Comparison of ENCODE assay signal across 20 mouse cellular contexts in the genomic region with DNA sequence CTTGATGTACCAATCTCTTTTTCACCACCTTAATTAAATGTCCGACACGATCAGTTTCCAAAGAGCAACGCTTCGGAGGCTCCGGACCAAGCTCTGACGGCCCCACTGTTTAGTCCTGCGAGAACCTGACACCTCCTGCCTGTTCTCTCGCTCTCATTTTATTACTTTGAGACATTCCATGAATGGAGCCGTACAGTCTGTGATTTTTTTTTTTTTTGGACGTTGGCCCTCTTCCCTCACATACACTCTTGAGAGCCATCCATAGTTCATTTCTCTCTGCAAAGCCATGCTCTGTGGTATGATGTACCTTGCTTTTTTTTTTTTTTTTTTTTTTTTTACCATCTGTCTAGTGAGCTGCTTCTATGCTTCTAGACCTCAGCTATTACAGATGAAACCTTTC.
DNase-seq lines count a peak whose midpoint lies in the region; ATAC-seq lines count a peak whose summit lies in the region.
"Had no signal": no experiment of that assay in that cellular context is flagged by ENCODE, and none has a peak within 500 bp of the region (broad histone marks: within the 10 kb centered on the region; RNA-seq: fewer than 3 reads in every experiment).

No protein-coding gene starts in this region.

- no peak overlapping the region for H3K4me2 ChIP-seq in lung, embryonic 15.5 days
- H3K4me2 ChIP-seq in embryonic facial prominence, embryonic 13.5 days, result no peak overlapping the region
- no peak overlapping the region for H3K4me2 ChIP-seq in intestine, embryonic 16.5 days (ENCODE audit: low read depth, low read length)
- no peak overlapping the region for H3K4me2 ChIP-seq in stomach, embryonic 16.5 days (ENCODE audit: low read depth, low read length)

- H3K36me3 ChIP-seq in lung, embryonic 15.5 days, result no peaks in the 10 kb centered on the region
- H3K36me3 ChIP-seq in embryonic facial prominence, embryonic 13.5 days, result no peaks in the 10 kb centered on the region
- no peaks in the 10 kb centered on the region for H3K36me3 ChIP-seq in intestine, embryonic 16.5 days (ENCODE audit: control insufficient read depth, insufficient read depth, low read length)
- H3K36me3 ChIP-seq in stomach, embryonic 16.5 days (ENCODE audit: control insufficient read depth, insufficient read depth, low read length), result no peaks in the 10 kb centered on the region
- H3K36me3 ChIP-seq: G1E; midbrain, embryonic 10.5 days had no signal

- H3K9me3 ChIP-seq in lung, embryonic 15.5 days, result no peaks in the 10 kb centered on the region
- H3K9me3 ChIP-seq in embryonic facial prominence, embryonic 13.5 days, result no peaks in the 10 kb centered on the region; the same call in 1 of the 2 replicates
- no peaks in the 10 kb centered on the region for H3K9me3 ChIP-seq in intestine, embryonic 16.5 days (ENCODE audit: control insufficient read depth, low read length)
- H3K9me3 ChIP-seq in stomach, embryonic 16.5 days (replicated peaks; ENCODE audit: control insufficient read depth, low read length), result no peaks in the 10 kb centered on the region
- H3K9me3 ChIP-seq: midbrain, embryonic 10.5 days had no signal

- no peak overlapping the region for H3K9ac ChIP-seq in lung, embryonic 15.5 days
- H3K9ac ChIP-seq in embryonic facial prominence, embryonic 13.5 days, result no peak overlapping the region
- no peak overlapping the region for H3K9ac ChIP-seq in intestine, embryonic 16.5 days (ENCODE audit: low read depth, low read length)
- H3K9ac ChIP-seq in stomach, embryonic 16.5 days (ENCODE audit: low read length), result no peak overlapping the region
- H3K9ac ChIP-seq: forebrain, postnatal 0 days had no signal

- H3K4me1 ChIP-seq in lung, embryonic 15.5 days, result peaks cover 43% of the 10 kb centered on the region
- peaks cover 64% of the 10 kb centered on the region for H3K4me1 ChIP-seq in embryonic facial prominence, embryonic 13.5 days
- peaks cover 13% of the 10 kb centered on the region for H3K4me1 ChIP-seq in intestine, embryonic 16.5 days (ENCODE audit: control insufficient read depth, insufficient read depth, low read length)
- peaks cover 18% of the 10 kb centered on the region for H3K4me1 ChIP-seq in stomach, embryonic 16.5 days (ENCODE audit: control insufficient read depth, insufficient read depth, low read length)

- 44% methylated on average over 10 of the region's 10 CpGs for WGBS in lung, embryonic 15.5 days
- 53% methylated on average over 10 of the region's 10 CpGs for WGBS in embryonic facial prominence, embryonic 13.5 days
- 51% methylated on average over 10 of the region's 10 CpGs for WGBS in intestine, embryonic 16.5 days
- 56% methylated on average over 10 of the region's 10 CpGs for WGBS in stomach, embryonic 16.5 days

- ATAC-seq in lung, embryonic 15.5 days (ENCODE audit: borderline replicate concordance, extremely low read depth, low FRiP score, low TSS enrichment), result no peak
- no peak for ATAC-seq in embryonic facial prominence, embryonic 13.5 days (ENCODE audit: insufficient number of reproducible peaks, insufficient read depth, low FRiP score, low TSS enrichment, low read depth)
- 0 out of 2 replicates have a peak, but pooled peaks have one; percentile 27 for ATAC-seq in intestine, embryonic 16.5 days
- ATAC-seq in stomach, embryonic 16.5 days (ENCODE audit: insufficient read depth, low FRiP score), result peak; percentile 31; the same call in 1 of the 2 replicates
- ATAC-seq: forebrain, postnatal 0 days; hindbrain, embryonic 16.5 days had no signal

- no peak for DNase-seq in lung, postnatal 25 days (ENCODE audit: low spot score)
- no peak for DNase-seq in layer of hippocampus, adult 9-11 months
- DNase-seq in heart, adult 11 months, result no peak
- DNase-seq: adrenal gland, adult 8-10 months; cerebellum, adult 11 months; cerebellum, postnatal 25 days; forebrain, postnatal 0 days; heart, adult 18-20 months; heart, postnatal 4 days; kidney, postnatal 36 days; lung, postnatal 4 days; right cerebral cortex, postnatal 4 days; thymus, adult 2 months had no signal

- no peaks in the 10 kb centered on the region for H3K27me3 ChIP-seq in lung, embryonic 15.5 days
- no peaks in the 10 kb centered on the region for H3K27me3 ChIP-seq in embryonic facial prominence, embryonic 13.5 days
- no peaks in the 10 kb centered on the region for H3K27me3 ChIP-seq in intestine, embryonic 16.5 days (replicated peaks; ENCODE audit: control insufficient read depth, insufficient read depth, low read length)
- H3K27me3 ChIP-seq in stomach, embryonic 16.5 days (ENCODE audit: control insufficient read depth, insufficient read depth, low read length), result no peaks in the 10 kb centered on the region

- 0 out of 2 replicates have a peak overlapping the region, but pooled peaks have one; percentile 33 for H3K27ac ChIP-seq in lung, embryonic 15.5 days
- peak overlapping the region; percentile 97; the same call in 1 of the 2 replicates for H3K27ac ChIP-seq in embryonic facial prominence, embryonic 13.5 days
- no peak overlapping the region for H3K27ac ChIP-seq in intestine, embryonic 16.5 days (ENCODE audit: low read length)
- no peak overlapping the region for H3K27ac ChIP-seq in stomach, embryonic 16.5 days (ENCODE audit: low read length)
- H3K27ac ChIP-seq: midbrain, embryonic 10.5 days had no signal

- H3K4me3 ChIP-seq in lung, embryonic 15.5 days, result no peak overlapping the region
- no peak overlapping the region for H3K4me3 ChIP-seq in embryonic facial prominence, embryonic 13.5 days
- no peak overlapping the region for H3K4me3 ChIP-seq in intestine, embryonic 16.5 days (ENCODE audit: low read length)
- H3K4me3 ChIP-seq in stomach, embryonic 16.5 days (replicated peaks; ENCODE audit: low read length), result no peak overlapping the region
- H3K4me3 ChIP-seq: midbrain, embryonic 10.5 days had no signal

Comparison
In these comparisons a context has a peak if more than half of its experiments do, and no peak if none do; other contexts are left out.
1. ATAC-seq: peak in intestine, embryonic 16.5 days (single experiment) and stomach, embryonic 16.5 days (single experiment); none in lung, embryonic 15.5 days (single experiment) and embryonic facial prominence, embryonic 13.5 days (single experiment).
2. H3K27ac ChIP-seq: peak in lung, embryonic 15.5 days (single experiment) and embryonic facial prominence, embryonic 13.5 days (single experiment); none in intestine, embryonic 16.5 days (single experiment) and stomach, embryonic 16.5 days (single experiment).